Mouse (Mus musculus) embryo, embryonic 11 days (tissue): Measurements from ENCODE around the gene Rassf5.
A peak's percentile ranks its signal among the peaks of the same experiment; 100 is the strongest.

ENCODE experiments used
- DNase-seq: peaks from one replicate; pipeline ENCODE4 v3.0.0-alpha.2; 2015

Gene Rassf5

DNA sequence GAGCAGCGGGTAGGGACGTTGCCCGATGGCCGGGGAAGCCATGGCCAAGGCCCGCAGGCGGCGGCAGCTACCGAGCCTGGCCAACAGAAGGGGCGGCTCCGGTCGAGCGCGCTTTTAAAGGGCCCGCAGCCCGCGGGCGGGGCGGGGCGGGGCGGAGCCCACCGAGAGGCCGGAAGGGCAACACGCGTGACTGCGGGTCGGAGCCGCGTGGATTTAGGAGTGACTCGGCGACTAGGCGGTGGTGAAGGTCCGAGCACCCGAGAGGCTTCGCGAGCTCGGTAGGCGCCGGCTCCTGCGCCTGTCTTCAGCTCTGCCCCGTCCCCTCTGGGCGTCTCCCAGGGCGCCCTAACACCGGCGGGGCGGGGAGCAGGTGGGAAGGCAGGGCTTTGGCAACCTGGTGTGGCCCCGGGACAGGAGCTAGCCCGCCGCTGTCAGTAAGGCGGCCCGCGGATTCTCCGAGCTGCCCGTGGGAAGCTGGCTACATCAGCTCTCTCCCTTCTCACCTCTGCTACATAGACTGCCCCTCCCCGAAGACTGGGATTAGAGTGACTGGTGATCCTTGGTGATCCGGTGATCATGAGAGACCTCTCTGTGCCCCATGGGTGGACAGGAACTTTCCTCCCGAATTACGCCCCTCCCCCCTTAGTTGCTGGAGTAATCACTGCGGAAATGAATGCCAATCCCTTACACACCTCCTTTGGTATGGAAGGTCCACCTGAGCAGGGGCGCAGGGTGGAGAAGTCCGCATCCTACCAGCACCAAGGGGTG lies at the start of gene Rassf5:
Gene Rassf5, minus strand, starts transcription at position 170 of the 768 bp plus-strand sequence.
- peak; percentile 70 for DNase-seq

DNA sequence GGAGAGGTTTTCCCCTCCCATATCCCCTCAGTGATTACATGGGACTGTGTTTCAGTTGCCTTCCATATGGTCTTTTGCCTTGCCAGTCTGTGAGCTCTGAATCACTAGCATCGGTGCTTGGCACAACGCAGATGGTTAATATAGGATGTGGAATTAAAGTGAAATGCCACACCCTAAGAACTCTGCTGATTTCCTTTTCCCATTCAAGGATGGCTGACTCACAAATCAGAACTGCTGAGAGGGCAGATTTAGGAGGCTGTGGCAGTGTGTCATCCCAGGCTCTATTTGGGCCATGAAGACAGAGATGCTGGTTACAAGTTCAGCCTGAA lies 48.8 kb upstream of the Rassf5 start:
- DNase-seq, result no peak

DNA sequence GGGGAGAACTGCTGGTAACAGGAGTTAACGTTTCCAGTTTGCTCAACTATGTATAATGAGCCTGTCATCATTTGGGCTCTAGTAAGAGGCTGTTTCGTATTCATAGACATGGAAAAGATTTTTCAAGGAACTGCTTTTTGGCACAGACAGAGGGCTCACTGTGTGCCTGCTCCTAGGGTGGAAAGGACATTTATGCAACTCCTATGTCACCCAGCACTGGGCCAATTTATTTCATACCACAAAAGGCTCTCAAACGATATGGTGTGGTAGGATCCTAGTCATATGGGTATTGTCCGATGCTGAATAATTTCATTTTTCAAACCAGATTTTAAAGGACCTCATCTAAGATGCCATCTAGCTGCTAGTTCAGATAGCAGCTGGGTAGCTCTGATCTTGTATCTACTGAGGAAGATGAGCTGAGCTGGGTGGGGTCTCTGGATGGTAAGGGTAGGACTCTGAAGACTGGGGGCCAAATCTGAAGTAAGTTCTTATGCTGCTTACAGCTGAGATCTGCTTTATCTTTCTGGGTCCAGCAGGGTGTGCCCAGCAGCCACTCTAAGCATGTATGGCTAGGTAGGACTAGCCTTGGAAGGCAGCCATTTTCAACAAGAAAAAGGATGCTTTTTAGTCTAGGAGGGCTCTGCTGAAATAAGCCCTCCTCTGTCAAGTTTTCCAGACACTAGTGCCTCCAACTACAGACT lies 48.3 kb upstream of the Rassf5 start:
- no peak for DNase-seq

DNA sequence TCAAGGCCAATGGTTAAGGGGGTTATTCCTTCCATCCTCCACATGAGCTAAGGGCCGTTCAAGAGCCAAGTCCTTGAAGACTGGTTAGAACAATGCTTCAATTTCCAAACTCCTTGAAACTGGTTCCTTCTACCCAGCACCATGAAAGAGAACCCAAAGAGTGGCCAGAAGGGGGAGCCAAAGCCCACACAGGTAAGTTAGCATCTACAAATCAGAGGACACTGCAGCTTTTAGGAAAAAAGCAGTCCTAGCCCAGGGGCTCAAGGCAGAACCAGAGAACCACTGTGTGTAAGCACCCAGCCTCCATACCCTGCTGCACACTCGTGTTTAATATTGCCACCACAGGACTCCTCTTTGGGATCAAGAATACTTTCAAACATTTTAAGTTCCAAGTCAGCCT lies 45.6 kb upstream of the Rassf5 start:
- peak; percentile 75 for DNase-seq

DNA sequence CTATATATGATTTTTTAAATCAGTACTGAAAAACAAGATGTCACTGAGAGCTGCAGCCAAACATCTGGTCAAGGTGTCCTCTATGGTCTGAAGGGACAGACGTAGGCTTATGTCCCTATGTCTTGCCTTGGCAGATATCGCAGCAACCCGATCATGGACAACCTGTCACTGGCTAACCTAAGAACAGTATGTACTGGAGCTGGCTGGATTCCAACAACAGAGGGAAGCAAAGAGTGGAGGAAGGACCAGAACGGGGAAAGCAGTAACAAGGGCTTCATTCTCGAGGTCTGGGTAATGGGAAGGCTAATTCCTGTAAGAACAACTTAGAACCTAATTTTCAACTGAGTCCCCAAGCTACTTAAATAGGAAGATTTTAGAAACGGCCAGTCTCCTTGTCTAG lies 43.9 kb upstream of the Rassf5 start:
- DNase-seq, result no peak

DNA sequence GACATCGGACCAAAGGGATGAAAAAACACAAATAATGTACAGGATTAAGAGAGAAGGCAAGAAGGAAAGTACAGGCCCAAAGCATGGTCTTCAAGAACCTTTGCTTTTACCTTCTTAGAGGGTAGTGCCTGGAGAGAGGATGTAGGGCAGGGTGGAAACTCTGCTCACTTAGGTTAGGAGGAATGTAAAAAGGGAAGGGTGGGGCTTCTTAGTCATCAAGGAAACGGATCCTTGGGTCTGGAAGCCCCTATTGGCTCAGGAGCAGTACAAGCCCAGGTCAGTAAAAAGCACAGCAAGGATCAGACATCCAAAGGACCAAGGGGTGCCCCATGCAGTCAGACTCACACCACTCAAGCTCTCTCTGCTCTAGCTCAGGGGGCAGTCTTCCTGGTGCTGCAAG lies 42.2 kb upstream of the Rassf5 start:
- no peak for DNase-seq

DNA sequence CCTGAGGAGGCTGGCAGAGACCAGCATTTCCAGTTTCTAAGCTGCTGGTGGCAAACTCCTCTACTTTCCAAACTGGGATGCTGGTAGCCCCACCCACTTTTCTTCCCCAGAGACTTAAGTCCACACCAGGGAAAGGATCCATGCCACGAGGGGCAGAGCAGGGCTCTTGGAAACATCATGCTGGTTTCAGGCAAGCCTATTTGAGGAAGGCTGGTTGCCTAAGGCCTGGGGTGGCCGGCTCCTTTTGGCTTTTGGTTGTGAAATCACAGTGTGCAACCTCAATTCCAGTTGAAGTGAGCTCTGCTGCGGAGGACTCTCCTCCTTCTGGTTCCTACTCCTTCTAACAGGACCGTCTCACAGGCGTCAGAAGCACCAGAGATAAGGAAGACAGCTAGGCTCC lies 41.7 kb upstream of the Rassf5 start:
- DNase-seq, result no peak

DNA sequence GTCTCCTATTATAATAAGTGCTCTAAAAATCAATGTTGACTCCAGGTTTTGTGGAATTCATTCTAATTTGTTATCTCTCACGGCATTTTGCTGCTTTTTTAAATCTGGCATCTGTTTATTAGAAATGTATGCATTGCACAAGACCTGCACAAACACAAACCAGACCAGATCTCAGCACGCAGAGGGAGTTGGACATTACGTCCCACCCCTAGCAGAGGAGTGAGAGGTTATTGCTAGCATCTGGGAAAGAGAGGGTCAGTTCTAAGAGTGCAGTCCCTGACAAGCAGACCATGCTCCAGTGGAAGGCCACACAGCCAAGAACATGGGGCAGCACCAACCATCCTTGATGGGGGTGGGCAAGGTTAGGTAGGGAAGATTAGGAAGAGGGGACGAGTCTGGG lies 39.6 kb upstream of the Rassf5 start:
- DNase-seq, result no peak

DNA sequence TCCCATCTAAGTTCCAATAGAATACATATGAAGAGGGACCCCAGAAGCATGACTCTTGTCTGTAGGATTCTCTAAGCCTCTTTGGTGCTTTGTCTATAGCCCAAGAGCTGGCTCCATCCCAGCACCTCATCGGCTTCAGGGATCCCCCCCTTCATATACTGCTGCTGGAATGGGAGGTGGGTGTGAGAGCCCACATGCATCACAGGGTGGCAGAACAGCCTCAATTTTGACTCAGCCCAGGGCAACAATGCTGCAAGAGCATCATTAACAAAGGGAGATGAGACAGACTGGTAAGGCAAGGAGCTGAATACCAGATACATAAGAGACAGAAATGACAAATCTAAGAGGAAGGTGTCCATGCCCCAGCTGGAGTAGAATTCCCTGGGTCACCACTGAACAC lies 39.1 kb upstream of the Rassf5 start:
- no peak for DNase-seq

DNA sequence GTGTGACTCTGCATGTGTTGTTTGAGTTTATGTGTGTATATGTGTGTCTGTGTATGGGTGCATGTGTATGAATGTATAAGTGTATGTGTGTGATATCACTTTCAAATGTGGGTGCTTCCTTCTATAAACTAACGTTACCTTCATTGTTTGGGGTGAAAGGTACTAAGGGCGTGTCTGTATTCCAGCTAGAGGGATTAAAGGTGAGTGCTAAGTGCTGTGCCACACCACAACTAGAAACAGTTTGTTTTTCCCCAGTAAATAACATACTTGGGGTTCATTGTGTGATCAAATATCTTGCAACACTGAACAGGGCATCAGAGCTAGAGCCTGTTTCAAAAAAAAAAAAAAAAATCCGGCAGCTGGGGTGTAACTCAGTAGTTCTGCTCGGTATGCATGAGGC lies 36.7 kb upstream of the Rassf5 start:
- DNase-seq, result no peak

DNA sequence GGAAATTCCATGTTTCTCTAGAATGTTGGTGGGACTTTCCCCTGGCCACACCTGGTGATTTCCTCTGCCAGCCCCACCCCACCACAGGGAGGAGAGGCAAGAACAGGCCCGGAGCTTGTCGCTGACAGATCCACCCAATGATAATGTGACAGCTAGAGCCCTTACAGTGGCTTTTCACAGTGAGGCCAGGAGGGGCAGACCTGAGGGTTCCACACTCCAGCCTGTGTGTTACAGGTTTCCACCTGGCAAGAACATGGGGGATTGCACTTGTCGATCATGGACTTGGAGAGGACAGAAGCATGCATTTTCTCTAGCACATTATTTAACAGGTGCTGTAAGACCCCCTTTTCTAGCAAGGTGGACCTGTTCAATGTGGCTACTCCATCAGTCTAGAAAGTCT lies 35.2 kb upstream of the Rassf5 start:
- no peak for DNase-seq

DNA sequence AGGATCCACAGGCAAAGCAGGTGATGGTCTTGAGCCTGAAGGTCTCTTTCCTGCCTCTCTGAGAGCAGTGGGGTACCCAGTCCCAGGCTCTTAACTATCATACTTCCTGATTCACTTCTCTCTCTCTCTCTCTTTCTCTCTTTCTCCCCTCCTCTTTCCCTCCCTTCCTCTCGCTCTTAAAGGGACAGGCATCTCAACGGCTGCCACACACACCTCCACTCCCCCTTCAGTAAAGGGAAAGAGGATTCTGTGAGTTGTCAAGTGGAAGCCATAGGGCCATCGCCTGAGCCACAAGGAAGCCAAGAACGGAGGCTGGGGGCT lies 34.4 kb upstream of the Rassf5 start, which contains the start of gene Ikbke:
Gene Ikbke, minus strand, starts transcription at position 151 of the 321 bp plus-strand sequence.
- DNase-seq, result no peak

DNA sequence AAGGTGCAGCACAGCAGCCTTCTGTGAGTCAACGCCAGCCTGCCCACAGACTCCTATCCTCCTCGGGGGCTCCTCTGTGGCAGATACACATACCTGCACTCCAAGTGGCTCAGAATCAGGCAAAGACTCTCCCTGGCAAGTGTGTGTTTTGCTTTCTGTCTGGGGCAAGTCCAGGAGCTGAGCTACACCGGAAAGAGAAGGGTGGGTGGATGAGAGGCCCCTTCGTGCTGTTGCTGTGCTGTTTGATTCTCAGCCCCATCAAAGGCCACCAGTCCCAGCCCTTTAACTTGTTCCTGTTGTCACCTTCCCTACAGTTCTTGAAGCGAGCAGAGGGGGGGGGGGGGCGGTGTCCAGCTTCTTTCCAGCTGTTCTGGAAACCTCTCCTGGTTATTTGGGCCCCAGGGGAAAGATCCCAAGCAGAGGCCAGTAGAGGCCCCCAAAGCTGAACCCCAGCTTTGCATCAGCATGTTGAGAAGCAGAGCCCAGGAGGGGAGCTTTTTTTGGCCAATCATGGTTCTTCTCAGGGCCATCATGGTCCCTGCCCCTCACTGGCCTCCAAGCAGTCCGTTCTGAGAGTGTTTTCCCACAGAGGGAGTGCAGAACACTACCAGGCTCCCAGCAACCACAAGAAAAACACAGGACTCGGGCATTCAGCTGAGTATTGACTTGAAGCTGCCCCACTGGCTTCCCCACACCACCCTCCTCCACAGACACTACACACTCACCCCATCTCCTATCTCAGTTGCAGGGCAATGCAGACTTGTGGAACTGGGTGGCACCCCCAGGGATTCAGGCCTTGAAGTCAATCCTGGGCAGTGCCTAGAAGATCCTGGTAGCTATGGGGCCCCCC lies 33.8 kb upstream of the Rassf5 start:
- no peak for DNase-seq

DNA sequence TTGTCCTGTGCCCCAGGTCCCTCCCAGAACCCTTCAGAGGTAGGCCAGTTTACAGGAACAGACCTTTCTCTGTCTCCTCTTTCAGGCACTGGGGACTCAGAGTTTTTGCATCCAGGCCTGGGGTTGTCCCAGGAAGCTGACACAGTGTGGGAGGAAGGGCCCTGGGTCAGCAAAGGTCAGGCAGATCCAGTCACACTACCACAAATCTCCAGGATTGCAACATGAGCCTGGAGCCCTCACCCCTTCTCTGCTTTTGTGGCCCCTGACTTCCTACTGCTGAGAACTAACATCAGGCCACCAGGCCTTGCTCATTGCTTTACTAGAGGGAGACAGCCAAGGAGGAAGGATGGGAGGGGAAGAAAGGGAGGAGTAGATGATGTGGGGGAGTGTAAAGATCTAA lies 31.8 kb upstream of the Rassf5 start:
- DNase-seq, result no peak

DNA sequence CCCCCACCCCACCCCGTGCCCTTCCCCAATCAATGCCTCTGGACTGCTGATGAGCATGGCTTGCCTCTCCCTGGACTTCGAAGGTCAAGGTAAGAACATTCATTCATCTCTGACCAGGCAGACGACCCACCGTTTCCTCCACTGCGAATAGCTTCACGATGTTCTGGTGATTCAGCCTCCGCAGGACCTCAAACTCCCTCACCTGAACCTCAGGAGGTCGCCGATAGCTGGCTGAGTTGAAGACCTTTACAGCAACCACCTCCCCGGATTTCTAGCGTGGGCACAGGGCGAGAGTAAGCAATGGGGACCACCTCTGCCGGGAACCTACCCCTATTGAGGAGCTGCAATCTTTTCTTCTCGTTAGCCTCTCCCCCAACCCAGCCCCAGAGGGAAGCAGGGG lies 30.5 kb upstream of the Rassf5 start:
- no peak for DNase-seq

DNA sequence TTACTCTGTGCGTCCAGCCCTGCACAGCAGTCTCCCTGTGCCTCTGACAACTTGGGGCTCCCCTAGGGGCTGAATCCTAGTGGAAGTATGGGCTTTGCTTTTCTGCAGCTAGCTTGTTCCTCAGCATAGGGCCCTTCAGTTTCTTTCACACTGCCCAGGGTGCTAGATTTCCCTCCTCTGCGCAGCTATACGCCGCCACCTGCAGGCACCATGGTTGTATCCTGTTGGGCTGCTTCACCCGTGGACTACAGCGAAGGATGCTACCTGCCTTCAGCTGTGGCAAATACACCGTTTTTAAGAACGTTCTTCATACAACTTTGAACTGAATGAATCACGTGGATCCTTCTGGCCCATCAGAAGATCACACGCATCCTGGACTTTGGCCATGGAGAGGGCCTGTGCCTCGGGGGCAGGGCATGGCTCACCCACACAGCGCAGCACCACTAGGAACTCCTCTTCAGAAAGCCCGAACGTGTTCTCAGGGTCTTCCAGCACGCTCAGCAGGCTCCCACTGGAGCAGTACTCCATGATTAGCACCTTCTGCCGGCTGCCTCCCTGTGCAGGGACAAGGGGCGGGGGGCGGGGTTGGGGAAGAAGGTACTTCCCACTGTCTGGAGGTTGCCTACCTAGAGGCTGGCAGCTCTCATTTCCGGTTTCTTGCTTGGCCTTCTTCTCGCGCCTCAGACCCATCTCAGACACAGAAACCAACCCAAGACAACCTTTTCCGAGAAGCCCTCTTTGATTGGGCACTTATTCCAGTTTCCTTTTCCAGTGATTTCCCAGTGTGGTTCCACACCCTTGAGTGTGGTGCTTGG lies 29.9 kb upstream of the Rassf5 start:
- DNase-seq, result no peak

DNA sequence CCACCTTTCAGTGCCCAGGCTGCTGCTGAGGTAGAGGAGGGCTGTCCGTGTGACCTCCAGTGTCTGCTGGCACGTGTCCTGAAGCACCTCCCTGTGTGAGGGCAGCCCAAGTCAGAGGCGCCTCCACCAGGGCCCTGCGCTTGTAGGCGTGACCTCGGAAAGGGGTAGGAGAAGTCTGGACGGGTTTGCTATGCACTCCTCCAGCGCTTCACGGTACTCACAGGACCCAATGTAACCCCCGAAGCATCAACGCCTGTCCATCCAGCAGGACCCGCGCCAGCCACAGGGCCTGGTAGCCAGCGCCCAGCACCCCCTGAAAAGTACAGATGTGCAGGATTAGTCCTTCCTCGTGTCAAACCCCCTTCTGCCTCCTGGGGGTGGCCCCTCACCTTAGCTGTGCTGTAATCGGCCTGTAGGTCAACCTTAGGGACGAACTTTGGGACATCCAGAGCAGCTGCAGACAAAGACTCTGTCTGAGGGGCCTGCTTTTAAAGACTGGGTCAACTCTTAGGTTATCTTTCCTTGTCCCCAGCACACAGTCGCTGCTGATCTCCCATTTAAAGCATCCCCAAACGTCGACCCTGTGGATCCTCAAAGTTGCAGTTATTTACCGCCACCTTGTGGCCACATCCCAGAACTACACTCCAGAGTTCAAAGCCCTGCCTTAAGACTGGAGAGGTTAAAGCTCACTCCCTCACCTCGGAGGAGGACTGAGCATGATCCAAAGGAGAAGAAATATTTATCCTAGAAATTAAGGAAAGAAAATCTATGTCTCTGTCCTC lies 24.9 kb upstream of the Rassf5 start:
- peak; percentile 84 for DNase-seq

DNA sequence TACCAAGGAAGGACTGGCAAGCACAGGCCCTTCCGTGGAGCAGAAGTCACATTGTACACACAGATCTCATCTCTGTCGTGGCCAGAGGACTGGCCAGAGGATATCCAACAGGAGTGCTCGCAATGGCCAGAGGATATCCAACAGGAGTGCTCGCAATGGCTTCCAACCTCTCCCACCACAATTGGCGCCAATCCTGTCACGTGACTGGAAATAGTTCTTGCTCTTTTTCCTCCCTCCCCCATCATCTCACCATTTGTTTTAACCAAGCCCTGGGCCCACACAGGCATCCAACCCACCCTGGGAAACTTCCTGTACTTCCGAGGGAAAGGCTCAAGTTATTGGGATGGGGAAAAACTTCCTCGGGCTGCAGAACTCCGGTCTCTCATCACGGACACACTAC lies 23.7 kb upstream of the Rassf5 start:
- DNase-seq, result no peak

DNA sequence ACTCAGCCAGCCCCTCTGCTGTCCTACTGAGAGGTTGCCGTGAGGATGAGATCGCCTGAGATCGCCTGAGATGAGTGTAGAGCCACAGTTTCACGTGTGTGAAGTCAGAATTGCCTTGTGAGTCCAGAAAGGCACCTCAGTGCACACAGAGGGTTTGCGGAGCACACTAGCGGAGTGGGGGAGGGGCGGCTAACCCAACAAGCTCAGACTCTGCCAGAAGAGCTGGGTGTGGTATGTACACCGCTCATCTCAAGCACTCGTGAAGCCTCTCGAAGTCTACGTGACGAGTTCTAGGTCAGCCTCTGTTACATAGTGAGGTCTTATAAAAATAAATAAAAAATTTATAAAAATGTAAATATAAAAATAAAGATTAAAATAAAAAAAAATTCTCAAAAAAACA lies 18.8 kb upstream of the Rassf5 start:
- DNase-seq, result peak; percentile 39

DNA sequence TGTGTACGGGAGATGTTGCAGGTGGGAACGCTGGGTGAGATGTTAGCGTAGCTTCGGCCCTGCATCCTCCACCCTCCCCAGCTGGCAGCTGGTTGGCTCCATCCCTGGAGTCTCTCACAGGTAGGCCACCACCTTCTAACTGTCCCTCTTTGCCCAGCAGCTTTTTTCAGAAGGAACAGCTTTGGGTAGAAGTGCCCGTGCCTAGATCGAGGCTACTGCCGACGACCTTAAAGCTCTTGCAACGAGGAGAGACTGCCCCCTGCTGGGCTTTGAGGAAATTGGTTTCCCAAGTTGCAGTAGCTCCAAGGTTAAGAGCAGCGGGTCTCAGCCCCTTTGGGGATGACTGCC lies 15.2 kb upstream of the Rassf5 start:
- DNase-seq, result peak; percentile 86

DNA sequence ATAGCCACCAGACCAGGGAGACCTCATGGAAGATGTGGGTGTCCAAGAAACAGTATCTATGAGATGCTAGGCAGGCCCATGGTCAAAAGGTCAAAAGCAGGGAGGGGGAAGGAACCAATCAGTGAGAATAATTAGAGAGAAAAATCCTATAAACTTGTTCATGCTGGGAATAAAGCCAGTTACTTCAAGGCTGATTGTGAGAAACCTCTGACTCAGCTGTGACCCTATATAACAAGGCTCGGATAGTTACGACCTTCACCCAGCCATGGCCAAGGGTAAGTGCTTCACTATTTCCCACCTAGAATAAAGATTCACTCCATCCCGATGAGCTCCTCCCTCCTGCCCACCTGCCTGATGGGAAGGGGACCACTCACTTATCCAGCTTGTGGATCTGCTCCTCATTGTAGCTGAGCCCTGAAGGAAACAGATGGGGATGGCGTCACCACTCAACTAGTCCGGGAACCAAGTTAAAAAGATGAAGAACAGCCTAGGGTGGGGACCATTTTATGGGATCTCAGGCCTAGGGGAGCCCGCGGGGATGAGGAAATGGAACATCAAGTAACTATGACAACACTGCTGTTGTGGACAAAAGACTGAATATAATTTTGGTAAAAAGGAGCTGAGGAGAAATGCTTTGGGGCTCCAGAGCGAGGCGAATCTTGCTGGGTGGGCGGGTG lies 14.7 kb upstream of the Rassf5 start:
- no peak for DNase-seq

DNA sequence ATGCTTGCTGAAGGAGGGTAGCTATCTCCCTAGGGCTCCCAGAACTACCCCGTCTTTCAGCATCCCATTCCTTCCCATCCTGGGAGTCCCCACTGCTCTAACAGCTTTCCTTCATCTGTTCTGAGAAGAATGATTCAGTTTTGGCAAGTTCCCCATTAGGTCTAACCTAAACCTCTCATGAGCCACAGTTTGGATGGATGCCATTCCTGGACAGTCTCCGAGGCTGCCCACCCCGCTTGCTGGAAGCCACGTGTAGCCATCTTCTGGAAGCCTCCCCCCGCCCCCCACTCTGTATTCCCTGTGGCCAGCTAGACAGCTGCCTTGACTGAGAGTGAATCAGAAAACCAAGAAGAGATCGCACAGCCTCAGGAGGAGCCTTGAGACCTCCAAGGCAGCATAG lies 12.2 kb upstream of the Rassf5 start:
- no peak for DNase-seq
